Mouse (Mus musculus): Measurements from ENCODE around the gene Zfp719.

Gene Zfp719

DNA sequence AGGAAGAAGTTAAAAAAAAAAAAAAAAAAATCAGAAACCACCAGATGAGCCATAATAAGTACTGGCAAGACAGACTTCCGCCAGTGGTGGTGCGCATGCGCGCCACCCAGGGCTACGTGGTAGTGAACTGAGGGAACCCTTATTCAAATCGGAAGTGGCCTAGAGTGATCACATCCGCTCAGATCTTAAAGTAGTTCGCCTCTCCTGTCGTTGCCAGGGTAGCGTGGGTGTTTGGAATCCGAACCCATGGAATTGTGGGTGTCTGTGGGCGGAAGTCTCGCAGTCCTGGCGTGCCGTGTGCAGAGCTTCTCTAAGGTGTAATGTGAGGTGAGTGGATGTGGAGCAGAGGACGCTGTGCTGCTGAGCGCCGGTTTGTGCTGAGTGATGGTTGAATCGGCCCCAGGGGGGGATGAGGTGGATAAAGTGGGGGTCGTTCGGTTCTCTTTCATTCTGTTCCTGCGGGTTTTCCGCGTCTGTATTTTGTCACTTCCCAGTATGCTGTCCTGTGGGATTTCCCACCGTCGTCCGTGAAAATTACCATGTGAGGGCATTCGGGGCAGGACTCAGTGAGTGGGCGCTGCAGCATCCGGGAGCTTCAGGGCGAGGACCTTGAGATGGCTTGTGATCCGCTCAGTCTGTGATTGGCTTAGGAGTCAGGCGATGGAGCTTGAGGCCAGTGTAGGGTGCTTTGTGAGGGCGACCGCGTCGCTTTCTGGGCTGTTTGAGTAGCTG is at the start of gene Zfp719:
Zfp719 (plus strand) TSS at position 171 of the 732 bp plus-strand sequence.
- peak; percentile 99 for DNase-seq

DNA sequence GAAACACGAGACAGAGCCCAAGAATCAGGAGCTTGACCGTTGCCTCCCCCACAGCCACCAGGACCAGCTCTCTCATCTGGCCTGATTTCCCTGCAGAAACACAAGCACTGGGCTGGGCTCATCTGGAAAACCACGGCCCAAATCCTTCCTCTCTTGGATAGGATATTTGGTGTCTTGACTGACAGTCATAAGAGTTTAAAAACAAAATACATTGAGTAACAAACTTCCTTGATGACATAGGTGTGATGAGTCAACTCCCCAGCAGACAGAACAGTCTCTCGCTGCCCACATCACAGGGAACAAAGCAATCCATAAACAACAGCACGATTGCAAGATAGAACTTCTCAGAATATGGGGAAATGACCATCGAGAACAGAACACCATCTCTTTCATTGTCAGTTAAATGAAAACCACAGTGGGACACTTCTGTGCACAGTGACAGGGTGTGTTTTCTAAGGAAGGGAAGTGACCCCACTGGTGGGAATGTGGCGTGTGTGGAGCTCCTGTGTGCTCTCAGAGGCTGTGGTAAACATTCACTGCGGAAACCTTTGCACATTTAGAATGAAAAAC is 49.1 kb upstream of the Zfp719 start:
- peak; percentile 91 for DNase-seq

DNA sequence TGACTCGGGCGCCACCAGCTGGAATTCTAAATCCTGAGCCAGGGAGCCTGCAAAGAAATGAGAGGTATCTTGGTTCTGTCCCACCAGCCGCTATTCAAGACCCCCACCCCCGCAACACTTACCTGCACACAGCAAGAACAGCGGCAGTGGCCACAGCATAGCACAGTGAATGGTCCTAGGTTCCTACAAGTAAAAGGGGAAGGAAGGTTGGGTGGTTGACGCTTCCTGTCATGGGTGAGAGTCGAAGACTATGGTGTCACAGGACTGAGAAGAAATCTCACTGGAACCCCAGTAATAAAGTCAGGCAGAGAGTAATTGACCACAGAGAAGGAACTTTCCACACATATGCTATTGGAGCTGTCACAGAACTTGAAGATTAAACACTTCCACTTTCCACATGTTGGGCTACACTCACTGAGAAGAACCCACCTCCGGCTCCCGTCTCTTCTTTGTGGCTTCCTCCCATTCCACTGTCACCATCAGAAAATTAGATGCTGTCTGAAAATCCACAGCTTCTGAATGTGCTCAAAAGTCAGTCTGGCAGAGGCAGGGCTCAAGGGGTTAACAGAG is 46.4 kb upstream of the Zfp719 start:
- peak; percentile 96 for DNase-seq

DNA sequence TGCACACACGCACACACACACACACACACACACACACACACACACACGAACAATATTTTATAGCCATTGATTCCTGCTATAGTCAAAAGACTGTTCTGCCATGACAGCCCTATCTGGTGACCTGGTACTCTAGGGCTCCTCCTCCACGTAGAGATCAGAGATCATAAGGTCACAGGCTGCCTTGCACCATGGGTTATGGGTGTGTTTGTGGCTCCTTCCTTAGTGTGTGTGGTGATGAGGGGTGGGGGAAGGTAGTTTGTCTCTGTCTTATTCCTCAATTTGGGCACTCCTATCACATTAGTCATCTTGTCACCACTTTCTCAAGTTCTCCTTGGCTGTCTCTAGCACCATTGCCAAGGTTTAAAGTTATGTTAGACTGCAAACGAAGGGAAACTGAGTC is 40.9 kb upstream of the Zfp719 start:
- peak; percentile 14 for DNase-seq

DNA sequence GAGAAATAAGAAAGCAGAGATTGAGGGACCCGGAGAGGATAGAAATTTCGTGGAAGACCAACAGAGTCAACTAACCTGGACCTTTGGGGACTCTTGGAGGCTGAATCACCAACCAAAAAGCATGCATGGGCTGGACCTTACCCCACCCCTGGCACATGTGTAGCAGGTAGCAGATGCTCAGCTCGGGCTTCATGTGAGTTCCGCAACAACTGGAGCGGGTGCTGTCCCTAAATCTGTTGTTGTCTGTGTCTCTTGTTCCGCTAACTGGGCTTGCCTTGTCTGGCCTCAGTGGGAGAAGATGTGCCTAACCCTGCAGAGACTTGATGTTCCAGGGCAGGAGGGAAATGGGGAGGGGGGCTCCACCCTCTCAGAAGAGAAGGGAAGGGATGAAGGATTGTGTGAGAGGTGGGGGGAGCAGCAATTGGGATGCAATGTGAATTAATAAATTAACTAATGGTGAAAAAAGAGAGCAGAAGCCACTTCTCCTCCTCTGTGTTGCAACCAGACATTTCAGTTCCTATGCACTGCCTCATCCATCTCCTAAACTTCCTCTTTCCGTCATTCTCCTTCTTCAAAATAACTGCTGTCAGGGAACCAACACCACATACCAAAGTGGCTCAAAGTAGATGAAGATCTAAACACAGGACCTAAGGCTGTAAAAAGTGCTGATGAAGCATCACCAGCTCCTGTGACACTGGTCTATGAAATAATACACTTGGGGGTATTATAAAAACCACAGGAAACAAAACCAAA is 35.0 kb upstream of the Zfp719 start, which contains the start of gene Cd33:
Cd33 (minus strand) TSS at position 204 of the 753 bp plus-strand sequence.
- peak; percentile 96 for DNase-seq

DNA sequence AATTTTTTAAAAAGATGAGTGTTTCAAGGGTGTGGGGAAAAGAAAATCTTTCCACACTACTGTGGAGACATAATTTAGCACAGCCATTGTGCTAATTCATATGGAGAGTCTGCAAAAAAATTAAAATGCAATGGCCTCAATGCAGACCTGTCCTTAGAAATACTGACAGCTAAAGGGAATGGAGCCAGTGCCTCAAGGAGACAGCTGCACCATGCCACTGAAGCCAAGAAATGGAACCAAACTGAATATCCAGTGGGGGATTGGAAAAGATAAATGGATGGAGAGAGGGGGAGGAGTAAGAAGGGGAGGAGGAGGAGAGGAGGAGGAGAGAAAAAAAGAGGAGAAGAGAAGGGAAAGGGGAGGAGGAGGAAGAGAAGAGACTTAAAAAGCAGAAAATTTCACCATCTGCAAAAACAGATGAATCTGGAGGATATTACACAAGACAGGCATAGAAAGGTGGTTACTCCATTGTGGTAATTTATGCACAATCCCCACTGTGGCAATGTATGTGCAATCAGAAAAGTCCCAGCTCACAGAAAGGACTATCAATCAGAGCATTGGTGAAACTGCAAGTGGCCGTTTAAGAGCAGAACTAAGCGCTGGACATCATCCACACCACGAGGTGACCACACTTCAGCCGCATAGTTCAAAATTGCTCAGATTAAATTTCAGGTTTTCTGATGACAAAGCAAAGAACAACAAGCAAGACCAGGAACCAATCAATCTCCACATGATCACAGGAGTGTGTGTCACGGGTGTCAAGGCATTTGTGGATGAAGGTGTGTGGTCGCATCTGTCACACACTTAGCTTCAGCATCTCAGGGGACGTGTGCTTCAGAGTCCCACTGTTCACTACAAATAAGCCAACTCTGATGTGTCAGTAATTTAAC is 33.5 kb upstream of the Zfp719 start:
- peak; percentile 83 for DNase-seq

DNA sequence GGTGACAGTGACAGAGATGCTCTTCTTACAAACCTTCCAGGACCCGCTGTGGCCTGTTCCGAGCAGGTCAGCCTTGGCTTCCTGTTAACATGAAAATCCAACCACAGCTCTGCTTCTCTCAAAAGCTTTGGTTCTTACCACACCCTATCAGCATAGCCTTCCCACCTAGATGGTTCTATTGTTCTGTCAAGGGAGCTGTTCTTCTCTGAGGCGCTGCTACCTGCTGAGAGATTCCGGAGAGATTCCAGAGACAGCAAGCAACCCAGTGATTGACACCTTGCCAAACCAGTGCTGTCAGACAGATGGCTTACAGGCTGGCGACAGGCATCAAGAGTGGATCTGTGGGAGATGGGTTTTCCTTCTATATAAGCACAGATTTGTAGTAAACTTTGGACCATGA is 31.7 kb upstream of the Zfp719 start:
- DNase-seq = peak; percentile 64

DNA sequence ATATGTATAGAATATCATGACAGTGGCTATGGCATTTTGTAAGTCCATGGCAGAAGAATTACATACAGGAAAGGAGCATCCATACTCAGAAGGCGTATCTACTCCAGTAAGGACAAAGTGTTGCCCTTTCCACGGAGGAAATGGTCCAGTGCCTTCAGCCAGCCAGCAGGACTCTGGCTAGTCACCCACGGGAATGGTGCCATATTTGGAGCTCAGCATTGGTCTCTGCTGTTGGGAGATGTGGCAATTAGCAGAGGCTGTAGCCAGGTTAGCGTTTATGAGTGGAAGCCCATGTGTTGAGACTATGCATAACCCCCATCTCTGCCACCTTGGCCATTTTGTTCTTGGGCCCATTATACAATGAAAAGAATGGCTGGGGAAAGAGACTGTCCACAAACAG is 31.2 kb upstream of the Zfp719 start:
- DNase-seq = peak; percentile 59

DNA sequence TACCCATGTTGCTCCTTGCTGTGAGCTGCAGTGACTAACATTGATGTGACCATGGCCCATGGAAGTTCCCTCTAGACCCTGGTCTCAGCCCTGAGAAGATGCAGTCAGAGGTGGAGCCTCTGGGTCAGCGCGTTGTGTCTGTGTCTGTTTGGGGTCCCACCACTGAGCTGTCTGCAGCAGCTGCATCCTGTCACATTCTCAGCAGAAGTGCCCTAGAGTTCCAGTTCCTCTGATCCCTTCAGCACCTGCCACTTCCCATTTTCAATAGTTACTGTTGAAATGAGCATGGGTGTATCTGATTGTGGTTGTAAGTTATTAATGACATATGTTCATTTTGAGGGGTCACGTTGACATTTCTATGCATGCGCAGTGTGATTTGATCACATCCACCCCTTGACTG is 26.3 kb upstream of the Zfp719 start:
- DNase-seq = peak; percentile 98

DNA sequence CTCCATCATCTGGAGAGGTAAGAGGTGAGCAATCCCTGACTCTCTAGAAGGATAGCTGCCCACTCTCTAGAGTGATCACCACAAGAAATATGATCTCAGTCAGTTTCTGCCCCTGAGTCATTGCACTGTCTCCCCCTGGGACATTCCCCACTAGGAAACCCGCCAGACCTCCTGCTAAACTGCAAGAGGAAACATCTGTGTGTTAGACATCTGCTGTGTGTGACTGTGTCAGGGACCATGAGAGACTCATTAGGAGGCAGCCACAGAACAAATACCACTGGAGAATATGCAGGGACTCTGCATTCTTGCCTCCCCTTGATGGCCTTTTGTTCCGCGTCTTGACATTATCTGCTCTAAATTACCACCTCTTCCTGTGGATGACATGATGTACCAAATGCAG is 24.9 kb upstream of the Zfp719 start:
- DNase-seq = peak; percentile 98

DNA sequence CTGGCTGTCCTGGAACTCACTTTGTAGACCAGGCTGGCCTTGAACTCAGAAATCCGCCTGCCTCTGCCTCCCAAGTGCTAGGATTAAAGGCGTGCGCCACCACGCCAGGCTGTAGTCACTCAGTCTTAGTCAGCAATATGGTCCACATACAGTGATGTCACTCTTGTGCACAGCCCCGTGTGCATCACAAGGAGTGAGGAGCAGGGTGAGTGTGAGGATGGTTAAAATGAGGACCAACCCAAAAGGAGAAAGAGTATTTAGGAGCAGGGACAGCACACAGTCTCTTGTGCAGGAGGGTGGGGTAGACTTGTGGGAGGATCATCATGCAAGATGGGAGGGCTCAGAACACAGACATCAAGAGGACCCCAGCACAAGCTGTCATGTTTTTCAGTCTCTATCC is 24.1 kb upstream of the Zfp719 start:
- DNase-seq = peak; percentile 83

DNA sequence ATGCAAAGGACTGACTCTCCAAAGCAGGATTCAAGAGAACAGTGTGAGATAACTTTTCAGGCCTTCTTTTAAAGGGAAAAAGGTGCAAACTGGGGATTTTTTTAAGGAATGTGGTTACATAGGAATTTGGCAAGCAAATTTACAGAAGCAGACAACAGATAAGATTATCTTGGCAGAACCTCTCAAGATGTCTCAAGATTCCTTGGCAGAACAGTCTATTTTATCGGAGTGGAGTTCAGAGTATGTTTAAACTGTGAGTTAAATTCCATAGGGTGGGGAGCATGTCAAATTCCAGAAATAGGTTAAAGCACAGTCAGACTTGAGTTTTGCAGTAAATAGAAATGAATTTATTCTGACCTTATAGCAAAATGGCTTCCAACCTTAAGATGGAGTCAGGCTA is 22.5 kb upstream of the Zfp719 start:
- no peak for DNase-seq

DNA sequence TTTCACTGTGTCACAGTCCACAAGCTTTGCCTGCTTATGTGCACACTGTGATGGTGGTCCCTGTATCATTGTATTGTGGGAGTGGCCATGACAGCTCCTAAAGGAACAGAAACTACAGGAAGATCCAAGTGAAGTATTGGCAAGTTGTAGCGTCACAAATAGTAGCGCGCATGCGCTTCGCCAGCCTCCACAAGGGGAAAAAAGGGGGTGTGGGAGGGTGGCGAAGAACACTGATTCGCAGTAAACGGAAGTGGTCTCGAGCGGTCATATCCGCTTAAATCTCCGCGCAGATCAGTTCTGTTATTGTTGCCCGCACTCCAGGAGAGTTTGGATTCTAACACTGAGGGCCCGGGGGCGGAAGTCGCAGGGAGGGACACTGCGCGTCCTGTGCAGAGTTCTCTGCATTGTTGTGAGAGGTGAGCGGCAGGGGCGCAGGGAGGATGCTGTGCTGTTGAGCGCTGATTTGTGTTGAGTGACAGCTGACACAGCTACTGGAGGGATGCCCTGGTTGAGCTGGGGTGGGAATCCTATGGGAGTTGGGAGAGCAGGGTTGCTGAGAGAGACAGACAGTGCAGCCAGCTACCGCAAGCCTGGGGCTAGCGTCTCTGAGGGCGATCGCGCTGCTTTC is 17.3 kb upstream of the Zfp719 start, which contains the start of gene Zfp658:
Zfp658 (plus strand) TSS at position 251 of the 628 bp plus-strand sequence.
- DNase-seq = peak; percentile 99

DNA sequence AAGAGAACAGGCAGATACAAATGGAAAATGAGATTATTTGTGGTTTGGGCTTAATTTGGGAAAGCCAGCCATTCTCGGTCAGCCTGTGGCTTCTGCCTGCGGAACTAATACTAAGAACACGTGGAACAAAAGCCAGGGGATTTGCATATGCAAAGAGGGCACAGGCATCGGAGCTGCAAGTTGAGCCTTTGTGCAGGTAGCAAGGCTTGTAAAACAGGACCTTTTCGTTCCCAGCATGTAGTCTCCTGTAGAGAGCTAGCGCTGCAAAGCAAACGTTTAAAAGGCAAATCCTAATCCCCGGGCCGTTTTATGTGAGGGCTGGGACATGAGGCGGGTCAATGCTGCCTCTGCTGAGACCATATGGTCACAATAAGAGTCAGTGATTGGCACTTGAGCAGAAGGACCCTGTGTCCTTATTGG is 16.7 kb upstream of the Zfp719 start:
- DNase-seq = peak; percentile 93

DNA sequence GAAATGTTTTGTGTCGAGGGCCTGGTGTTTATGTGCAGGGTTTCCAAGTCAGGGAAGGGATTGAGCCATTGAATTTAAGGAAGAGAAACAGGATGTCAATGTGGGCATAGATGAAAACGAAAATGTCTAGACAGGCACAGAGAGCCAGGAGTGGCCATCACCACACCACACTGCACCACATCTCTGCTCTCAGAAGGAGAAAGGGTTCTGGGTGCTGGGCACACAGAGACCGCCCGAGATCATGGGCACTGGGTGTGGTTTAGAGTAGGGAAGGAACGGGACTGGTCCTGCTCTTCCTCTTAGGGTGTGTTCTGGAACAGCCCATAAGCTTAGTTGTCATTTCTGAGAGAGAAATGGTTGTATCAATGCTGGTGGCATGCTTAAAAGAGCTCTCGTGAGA is 16.1 kb upstream of the Zfp719 start:
- peak; percentile 91 for DNase-seq

DNA sequence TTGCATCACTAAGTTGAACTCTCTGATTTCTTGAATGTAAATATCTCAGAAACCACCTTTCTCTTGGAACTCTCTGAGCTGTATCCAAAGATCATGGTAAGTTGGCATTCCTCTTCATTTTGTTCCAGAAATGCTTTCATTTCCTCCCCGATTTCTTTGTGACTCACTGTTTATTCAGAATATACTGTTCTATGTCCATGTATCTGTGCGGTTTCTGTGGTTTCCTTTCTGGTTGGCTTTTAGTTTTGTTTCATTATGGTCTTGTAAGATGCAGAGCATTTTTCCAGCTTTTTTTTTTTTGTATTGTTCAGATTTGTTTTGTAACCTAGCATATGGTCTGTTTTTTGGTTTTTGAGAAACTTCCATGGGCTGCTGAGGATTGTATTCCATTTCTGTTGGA is 8.2 kb upstream of the Zfp719 start:
- DNase-seq = peak; percentile 5

DNA sequence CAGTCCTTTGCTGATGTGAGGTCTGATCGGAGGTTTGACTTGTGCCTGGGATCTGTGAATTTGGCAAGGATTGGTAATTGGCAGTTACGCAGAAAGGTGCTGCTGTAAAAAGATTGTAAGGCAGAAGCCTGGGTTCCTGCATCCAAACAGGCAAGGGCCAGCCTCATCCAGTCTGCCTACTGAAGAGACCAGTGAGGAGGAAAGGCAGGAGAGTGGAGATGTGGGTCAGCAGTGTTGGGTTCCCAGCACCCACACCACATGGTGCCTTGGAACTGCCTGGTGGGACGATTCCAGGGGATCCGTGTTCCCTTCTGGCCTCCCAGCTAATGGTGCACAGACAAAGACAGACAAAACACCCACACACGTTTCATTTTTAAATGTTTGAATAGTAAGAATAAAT is 1.1 kb downstream of the Zfp719 start:
- DNase-seq = peak; percentile 77

DNA sequence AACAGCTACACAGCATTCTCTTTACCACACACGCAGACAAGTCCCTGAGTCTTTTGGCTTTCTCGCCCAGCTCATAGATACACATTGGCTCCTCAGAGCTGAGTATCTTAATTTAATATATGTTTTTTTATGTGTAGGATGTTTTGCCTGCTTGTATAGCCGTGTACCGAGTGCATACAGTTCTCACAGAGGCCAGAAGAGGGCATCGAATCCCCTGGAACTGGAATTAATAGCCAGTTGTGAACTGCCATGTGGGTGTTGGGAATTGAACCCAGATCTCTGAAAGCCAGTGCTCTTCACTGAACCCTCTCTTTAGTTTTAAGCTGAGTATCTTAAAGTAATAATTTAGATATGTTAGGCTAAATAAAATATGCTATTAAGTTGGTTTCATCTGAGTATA is 5.4 kb downstream of the Zfp719 start:
- DNase-seq = no peak

DNA sequence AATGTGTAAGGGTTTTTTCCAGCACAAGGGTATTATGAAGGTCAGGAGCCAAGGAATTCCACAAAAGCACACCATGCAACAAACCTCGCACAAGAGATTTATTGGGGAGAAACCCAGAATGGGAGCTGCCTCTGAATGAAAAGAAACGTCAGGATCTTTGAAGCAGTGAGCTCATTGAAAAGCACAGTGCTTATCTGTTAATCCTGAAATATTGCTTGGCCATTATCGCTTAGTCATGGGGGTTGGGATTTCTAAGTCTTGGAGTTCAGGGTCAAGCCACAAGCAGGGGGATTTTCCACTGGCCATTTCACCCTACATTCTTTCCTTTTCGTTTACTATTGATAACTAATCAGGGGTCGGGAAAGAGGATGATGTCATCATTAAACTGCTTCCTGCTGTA is 22.5 kb downstream of the Zfp719 start:
- peak; percentile 16 for DNase-seq

DNA sequence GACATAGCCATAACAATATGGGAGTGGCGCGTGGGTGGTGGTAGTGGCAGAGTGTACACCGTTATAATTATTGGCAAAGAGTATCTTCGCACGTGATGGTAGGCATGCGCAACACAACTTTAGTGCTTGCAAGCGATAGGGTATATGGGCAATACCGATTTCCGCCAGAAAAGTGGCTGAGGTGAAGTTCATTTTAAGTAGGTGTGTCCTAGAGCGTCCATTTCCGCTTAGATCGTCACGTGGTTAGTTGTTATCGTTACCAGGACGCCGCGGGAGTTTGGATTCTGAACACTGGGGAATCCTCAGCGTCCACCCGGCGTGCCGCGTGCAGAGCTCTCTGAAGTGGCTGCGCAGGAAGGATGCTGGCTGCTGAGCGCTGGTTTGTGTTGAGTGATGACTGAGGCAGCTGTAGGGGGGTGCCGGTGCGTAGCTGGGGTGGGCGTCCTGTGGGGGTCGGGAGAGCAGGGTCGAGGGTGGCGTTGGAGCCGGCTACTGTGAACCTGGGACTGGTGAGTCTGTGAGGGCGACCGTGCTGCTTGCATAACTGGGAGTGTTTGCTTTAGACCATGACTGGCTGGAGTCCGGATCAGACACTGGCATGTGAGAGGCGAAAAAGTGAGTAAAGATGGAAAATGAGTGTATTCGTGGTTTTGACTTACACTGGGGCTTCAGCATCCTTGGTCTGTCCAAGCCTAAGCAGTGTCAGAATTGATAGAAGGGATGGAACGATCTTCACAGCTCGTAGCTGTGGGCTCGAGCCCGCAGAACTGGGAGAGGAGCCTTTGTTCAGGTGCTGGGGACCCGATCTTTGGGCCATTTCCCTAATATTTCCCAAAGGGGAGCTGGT is 27.7 kb downstream of the Zfp719 start, which contains the start of gene Zfp819:
Zfp819 (plus strand) TSS at position 274 of the 847 bp plus-strand sequence.
- peak; percentile 90 for DNase-seq

Measured in heart, adult 11 months (tissue).